Mouse (Mus musculus): ENCODE measurements around the gene Kcnj2.

Kcnj2 gene

DNA sequence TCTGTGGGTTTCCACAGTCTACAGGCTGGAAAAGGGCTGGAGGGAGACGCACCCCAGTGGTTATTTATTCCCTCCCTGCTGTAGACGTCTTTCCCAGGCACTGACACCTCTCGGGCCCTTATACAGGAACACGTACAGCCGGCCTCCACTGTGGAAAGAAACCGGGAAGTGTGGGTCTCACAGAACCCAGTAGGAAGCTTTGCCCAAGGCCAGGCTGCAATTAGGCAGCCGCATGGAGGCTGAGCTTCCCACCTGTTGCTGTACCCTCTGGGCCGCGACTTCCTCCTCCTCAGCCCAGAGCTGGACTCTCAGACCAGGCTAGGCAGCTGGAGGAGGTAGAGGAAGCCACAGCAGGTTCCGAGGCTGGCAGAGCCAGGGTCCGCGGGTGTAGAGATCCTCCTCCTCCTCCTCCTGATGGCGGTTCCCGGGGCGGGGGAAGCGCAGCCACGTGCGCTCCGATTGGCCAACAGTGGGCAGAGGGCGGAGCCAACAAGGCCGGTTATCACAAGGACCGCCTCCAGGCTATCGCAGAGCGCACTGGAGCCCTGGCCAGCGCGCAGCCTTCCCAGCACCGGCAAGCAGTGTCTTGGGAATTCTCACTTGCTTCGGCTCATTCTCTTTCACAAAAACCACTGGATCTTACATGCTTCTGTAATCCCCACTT lies at the start of gene Kcnj2:
TSS of gene Kcnj2 (plus strand) at position 530 of the 664 bp plus-strand sequence.
- DNase-seq (ENCODE audit: low spot score in 2 of 2) = peak; percentile 57 to 79

DNA sequence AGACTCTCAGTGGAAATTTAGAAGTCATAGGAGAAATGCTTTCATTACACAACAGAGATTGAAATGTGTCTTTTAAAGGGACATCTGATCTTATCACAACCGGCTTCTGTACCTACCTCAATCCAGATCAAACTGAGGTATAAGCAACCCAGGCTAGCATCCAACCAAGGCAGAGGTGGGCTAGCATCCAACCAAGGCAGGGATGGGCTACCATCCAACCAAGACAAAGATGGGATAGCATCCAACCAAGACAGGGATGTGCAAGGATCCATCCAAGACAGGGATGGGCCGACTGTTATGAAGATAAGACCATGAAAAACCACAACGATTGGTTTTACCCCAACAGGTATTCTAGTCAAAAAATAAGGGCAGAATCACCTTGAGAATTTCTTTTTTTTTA lies 49.8 kb upstream of the Kcnj2 start:
- DNase-seq (ENCODE audit: low spot score in 2 of 2) = no peak

DNA sequence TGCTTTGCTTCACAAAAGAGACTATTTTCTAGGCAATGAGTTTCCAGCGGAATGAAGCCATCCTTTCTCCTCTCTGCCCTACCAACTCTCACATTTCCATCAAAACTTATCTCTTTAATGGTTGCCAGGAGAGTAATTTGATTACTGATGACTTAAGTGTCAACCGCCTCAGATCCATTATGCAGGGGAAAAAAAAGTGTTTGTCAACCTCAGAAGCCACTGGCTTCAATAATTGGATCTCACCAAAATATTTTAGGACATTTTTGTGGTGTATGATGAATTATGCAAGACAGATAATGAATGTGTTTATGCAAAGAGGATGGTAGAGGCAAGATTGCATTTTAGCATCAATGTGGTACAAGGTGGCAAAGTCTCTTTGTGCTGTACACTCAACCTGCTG lies 45.8 kb upstream of the Kcnj2 start:
- no peak for DNase-seq (ENCODE audit: low spot score in 2 of 2)

DNA sequence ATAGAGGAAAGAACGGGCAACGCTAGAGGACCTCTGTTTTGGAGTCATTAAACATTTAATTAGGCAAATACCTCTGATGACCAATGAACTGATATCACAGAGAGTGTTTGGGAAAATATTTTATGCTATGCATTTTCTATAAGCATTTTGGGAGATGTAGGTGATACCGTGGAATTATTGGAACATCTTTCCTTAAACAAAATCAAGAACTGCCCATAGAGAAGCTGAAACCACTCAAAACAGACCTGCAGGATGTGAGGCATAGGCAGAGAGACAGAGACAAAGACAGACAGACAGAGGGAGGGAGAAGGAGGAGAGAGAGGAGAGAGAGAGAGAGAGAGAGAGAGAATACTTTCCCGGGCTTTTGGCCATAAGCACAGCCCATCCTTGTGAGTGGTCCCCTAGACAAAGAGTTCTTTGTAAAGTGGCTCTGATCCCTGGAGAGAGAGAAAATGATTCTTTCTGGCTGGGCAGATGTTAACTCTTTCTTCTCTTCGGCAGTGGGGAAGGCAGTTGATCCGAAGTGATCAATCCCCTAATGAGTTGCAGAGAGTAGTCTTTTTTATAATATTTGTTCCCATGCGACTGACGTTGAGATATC lies 43.2 kb upstream of the Kcnj2 start:
- no peak for DNase-seq (ENCODE audit: low spot score in 2 of 2)

DNA sequence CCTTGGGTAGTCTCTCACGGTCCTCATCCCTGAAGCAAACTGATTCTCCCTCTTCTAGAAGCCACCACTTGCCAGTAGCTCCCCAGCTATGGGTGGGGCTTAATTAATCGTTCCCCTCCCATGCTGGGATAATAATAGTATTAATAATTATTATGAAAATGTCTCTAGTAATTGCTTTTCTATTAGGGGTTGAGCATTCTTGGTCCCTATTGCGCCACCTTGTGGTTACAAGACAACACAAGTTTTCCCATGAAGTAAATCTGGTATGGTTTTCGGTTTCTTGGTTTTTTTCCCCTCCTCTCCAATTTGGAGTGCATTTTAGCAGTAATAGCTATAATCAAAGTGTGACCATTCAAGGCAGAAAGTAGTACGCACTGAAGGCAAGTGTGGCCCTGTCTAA lies 23.8 kb upstream of the Kcnj2 start:
- peak; percentile 6 to 53 for DNase-seq (ENCODE audit: low spot score in 2 of 2)

DNA sequence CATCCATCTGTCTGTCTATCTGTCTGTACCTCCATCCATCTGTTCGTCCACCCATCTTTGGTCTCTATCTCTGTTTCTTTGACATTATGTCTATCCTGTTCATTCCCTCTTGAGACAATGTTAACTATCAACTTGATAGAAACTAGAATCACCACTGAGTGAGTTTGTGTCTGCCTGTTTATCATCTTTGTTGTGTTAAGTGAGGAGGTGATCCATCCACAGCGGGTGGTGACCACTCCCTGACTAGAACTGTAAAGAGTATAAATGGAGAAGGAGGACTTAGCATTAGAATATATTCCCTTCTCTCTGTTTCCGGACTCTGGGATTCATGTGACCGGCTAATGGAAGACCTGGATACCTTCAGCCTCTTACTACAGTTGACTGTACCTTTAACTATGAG lies 22.7 kb upstream of the Kcnj2 start:
- no peak for DNase-seq (ENCODE audit: low spot score in 2 of 2)

DNA sequence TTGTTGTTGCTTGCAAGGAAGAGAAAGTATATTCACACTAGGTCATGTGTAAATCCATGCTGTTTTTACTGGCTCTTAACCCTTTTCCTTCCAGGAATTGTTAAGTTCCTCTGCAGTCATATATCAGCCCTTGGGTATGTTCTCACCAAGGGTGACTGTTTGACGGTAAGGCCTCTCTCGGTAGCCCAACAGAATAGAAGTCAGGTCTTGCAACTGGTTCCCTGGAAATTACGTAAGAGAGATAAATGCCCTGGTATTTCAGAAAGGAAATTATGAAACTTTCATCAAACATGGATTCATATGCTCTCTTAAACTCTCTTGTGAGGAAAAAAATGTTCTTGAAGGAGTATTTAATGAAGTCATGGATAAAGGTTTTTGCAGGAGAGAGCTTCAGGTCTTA lies 11.7 kb upstream of the Kcnj2 start:
- DNase-seq (ENCODE audit: low spot score in 2 of 2) = no peak

DNA sequence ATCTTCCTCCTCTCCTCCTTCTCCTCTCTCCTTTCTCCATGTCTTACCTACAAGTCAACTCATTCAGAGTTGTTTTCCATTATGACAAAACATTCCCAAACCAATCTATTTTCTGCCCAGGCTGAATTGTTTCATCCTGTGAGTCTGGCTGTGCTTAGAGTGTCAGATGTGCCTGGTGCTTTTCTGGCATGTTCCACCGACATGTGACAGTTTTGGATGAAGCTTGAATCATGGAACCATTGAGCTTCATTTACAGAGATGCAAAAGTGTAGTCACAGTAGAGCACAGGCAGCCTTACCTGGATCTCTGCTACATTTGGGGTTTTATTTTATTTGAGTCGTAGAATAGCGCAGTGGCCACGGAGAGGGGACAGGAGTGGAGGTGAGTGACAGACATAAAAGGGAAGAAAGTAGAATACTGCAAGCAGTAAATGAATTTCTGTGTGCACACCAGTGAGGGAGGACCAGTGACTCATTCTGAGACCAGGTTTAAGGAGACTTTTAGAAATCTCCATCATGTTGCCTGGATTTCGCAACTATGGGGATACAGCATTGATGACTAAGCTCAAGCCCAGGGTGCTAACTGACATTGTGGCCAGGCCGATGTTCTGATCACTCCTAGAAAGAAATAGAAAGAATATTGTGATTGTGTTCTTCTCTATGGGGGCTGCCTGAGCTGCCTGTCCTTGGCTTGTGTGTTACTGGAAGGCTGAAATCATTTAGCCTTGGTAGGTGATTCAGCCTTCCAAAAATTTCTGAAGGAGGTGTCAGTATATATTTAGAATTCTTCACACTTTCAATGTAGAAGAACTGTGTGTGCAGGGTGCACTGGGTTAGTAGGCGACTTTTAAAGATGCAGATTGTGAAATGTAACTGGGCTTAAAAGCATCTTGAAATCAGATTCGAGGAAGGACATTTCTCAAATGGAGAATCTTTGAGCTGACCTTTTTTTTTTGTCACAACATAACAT lies 10.8 kb upstream of the Kcnj2 start:
- no peak for DNase-seq (ENCODE audit: low spot score in 2 of 2)

DNA sequence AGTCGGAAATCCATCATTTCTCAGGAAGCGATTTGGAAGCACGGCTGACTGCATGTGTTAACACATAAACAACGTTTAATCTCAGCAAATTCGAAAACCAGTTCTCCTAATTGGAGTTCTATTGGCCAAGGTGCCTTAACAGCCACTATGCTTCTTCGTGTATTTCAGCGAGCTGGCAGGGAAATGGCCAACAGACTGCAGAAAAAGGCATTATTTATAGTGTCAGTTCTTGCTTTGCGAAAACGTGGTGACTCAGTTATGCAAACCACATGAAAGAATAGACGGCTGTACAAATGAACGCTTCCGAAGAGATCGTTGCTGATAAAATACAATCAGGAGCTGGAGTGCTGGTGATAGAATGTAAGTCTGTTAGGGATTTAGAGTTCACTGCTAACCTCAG lies 9.9 kb upstream of the Kcnj2 start:
- DNase-seq (ENCODE audit: low spot score in 2 of 2) = no peak

DNA sequence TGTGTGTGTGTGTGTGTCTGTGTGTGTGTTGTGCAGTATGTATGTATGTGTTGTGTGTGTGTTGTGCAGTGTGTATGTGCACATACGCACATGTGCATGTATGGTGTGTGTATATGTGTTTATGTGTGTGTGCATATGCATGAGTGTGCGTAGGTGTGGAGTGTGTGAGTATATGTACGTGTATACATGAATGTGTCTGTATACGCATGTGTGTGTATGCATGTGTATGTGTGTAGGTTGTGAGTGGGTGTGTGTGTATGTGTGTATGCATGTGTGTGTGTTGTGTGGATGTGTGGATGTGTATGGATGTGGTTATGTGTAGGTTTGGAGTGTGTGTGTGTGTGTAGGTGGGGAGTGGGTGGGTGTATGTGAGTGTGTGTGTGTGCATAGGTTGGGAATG lies 8.5 kb upstream of the Kcnj2 start:
- no peak for DNase-seq (ENCODE audit: low spot score in 2 of 2)

DNA sequence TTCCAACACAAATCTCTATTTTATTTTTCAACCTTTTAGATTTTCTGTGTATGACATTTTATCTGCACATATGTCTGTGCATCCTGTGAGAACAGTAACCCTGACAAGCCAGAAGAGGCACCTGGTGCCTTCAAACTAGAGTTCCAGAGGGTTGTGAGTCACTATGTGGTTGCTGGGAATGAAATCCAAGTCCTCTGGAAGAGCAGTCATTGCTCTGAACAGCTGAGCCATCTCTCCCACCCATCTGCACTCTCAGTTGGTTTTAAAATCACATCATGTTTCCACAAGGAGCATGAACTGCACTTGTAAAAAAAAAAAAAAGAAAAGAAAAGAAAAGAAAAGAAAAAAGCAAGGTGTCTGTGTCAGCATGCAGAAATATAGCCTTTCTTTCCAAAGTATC lies 6.5 kb upstream of the Kcnj2 start:
- DNase-seq (ENCODE audit: low spot score in 2 of 2) = no peak

DNA sequence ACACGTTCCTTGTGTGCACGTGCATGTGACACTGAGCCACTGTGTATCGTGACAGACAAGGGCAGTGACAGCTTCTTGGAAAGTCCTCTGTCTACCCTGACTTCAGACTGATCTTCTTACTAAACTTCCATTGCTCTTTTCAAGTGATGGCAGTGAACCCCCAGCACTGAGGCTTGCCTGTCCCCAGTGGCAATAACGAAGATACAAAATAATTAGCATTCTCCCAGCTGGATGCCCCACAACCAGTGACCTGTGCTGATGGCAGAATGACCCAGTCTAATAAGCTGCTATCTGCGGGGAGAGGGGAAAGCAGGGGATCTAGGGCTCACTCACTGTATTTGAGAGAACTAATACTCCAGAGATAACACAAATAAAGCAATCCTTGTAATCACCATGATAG lies 5.7 kb upstream of the Kcnj2 start:
- DNase-seq (ENCODE audit: low spot score in 2 of 2) = no peak

DNA sequence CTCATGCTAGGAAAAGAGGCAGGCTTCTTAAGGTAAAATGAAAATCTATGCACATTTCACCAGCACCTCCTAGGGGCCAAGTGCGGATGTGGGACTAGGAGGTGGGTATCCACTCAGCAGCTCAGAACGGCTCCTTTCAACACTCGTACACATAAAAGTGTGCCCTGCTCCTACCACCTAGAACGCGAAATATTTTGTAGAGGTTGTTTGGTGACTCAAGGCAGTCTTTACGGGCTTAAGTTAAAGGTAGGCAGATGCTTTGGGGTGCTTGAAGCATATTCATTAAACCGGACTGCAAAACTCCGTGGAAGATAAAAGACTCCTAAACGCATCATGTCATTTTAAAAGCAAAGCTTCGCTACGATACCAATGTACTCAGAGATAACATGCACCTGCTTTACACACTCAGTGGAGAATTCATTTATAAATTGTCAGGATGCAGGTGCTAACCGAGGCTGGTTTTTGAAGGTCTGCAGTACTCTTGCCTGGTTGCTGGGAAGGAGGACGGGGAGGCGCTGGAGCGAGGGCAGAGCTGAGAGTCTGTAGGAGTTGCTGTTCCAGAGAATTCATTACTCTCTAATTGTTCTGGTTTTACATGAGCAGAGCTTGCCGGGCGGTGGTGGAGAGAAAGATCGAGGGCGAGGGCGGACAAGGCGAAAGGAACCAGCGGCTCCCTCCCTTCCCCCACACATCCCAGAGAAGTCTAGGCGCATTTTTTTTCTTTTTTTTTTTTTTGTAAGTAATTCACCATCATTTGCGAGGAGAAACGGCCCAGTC lies 1.0 kb upstream of the Kcnj2 start:
- DNase-seq (ENCODE audit: low spot score in 2 of 2) = peak; percentile 7 to 50

DNA sequence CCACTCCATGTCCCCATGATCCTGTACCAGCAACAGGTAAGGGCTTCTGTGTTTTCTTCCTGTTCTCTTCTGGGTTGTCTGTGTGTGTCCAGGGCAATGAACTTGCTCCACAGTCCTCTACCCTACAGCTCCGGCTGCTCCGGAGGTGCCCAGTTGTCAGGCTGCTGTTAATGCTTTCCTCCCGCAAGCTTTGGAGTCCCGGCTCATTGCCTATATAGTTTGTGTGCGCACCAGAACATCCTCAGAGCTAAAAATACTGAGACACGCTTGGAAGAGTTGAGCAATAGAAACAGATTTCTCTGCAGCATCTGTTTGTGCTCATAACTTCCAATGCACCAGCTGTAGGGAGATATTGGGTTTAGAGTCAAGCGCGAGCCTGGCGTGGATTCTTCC lies 331 bp downstream of the Kcnj2 start:
- peak in 1 of 2 experiments; percentile 14 for DNase-seq (ENCODE audit: low spot score in 2 of 2)

DNA sequence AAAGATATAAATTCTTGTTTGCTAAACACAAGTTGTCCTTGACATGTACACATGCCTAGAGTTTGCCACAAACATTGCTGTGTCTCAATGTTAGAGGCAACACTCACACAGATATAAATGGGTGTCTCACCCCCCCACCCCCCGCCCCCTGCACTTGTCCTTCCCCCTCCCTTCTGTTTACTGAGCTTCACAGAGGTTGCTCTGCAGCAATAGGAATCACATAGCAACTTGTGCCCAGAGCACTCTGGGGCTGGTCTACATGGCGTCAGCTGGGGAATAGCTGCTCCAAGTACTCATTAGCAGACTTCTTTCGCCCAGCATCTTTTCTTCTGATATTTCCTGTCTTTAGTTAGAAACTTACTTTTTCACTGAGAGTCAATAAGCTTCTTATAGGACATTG lies 1.8 kb downstream of the Kcnj2 start:
- DNase-seq (ENCODE audit: low spot score in 2 of 2) = no peak

DNA sequence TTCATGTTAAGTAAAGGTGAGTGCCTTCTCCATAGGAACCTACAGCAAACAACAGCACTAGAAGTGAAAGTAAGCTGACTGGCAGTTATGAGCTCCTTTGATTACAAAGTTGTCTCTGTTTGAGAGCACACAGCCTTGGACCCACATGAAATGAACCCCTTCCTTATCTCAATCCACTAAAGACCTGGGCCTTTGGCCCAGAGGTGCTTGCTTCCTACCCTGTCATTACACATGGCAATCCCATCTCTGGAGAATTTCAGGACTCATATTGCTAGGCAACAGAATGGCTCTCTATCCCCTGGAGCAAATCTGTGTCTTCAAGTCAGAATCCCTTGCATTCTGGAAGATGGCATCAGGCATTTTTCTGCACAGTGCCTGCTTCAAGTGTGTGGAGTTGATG lies 4.5 kb downstream of the Kcnj2 start:
- DNase-seq (ENCODE audit: low spot score in 2 of 2) = no peak

DNA sequence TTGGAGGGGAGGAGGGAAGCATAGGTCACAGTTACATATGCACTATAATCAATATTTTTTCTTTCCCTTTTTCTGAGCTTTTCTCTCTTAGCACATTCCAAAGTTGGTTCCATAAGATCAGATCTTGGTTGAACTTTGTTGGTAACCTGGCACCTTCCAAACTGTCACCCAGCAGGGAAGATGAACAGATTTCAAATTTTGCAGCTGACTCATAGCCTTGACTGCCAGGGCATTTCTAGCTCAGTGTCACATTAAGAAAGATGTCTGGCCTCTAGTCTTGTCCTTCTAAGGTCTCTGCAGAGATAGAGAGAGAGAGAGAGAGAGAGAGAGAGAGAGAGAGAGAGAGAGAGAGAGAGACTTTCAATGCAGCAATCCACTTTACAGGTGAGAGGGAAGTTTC lies 8.2 kb downstream of the Kcnj2 start:
- DNase-seq (ENCODE audit: low spot score in 2 of 2) = no peak

DNA sequence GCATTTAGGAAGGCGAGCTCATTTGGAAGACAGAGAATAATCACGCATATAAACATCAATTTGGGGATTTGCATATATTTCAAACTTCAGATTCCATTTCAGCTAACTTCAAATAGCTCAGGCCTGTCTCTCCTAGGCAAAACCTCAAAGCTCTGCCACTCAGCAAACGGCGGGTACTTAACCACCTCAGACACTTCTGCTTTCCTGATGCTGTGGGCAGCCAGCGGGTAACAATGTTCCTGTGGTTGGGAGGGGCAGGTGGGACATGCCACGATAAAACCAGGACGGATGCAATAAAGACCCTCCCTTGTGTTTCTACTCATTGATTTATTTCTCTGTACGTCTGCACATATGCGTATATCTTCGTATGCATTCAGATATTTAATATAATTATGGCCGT lies 12.1 kb downstream of the Kcnj2 start:
- DNase-seq (ENCODE audit: low spot score in 2 of 2) = no peak

DNA sequence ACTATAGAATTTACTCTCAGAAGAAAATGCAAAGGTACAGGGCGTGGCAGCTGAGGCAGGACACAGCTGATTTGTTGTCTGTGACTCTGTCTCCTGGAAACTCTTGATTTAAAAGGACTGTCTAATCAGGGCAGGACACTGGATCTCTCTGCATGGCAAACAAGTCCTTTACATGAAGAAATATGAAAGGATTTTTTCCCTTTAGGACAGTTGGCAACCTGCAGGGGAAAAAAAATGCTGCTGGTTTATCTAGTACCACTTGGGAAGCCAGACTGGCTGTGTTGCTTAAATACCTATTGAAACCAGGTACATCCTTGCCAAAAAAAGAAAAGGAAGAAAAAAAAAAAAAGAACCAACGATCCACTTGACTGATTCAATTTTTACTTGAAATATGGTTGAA lies 17.0 kb downstream of the Kcnj2 start:
- no peak for DNase-seq (ENCODE audit: low spot score in 2 of 2)

DNA sequence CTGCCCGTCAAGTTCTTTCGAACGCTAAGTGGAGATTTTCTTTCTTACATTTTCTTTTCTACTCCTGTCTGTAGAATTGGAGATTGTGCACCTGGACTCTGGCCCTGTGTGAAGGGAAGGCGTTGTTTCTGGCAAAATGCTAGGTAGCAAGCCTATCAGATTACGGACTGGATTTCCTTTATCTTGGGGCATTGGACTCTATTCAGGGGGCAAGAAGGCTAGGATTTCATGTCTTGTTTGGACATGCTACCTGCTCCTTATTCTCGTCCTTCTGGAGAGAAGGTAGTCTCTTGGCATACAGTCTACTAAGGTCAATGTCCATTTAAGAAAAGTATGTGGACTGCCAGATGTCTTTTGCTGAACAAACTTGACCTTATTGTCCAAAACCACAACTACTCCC lies 21.0 kb downstream of the Kcnj2 start:
- DNase-seq (ENCODE audit: low spot score in 2 of 2) = no peak

DNA sequence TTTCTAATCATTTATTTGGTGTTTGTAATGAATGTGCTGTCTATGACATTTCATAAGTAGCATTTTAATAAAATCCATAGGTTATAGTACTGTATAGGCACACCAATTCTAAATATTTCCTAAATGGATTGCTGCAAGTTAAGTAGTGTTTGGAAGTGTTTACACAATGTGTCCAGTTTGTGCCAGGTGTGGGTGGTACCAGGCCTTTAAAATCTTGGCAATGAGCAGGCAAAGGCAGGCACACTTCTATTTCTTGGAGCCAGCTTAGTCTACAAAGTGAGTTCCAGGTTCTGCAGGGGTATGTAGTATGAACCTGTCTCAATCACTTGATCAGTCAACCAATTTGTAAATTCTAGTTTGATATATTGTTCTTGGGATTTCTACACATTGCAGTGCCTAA lies 22.3 kb downstream of the Kcnj2 start:
- DNase-seq (ENCODE audit: low spot score in 2 of 2) = no peak

DNA sequence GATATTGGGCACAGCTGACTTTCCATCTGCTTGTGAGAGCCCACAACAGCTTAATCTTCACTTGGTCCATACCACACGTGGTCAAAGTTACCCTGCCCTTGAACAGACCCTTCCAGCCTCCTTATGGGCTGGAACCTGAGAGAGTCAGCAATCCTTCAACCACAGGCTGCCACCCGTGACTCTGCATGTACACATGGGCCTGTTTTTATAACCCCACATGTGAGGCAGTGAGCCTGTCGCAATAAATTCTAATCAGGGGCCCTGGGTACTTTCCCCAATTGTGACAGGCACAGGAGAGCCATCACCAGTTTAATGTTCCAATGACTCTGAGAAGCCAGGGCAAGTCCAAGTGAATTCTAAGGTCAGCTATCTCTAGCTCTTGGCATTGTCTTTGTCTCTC lies 22.8 kb downstream of the Kcnj2 start:
- no peak for DNase-seq (ENCODE audit: low spot score in 2 of 2)

All from spleen, postnatal 10 days (tissue).